Mouse (Mus musculus): ENCODE measurements at regions not wholly inside any gene's neighbourhood (a gene's known extent, or its start where the extent isn't known, plus 50 kb on each side); places are given as distances from the start of the nearest gene placed in this dataset.

GRCm38 (mm10) chr14:72371702-72372277 is 119.8 kb downstream of the Gm9195 start:
- DNase-seq (ENCODE audit: low spot score in 2 of 2) = peak; percentile 49 to 89

- no peak for DNase-seq (ENCODE audit: low spot score in 2 of 2)
Observed at GRCm38 (mm10) chr14:72360829-72361520, 130.7 kb downstream of the Gm9195 start.

GRCm38 (mm10) chr14:72360181-72360580 is 131.5 kb downstream of the Gm9195 start:
- DNase-seq (ENCODE audit: low spot score in 2 of 2) = no peak

- DNase-seq (ENCODE audit: low spot score in 2 of 2) = peak in 1 of 2 experiments; percentile 19
Observed at GRCm38 (mm10) chr14:72357915-72358314, 133.7 kb downstream of the Gm9195 start.

GRCm38 (mm10) chr14:72342181-72342580 is 149.5 kb downstream of the Gm9195 start:
- no peak for DNase-seq (ENCODE audit: low spot score in 2 of 2)

- no peak for DNase-seq (ENCODE audit: low spot score in 2 of 2)
Observed at GRCm38 (mm10) chr14:72341590-72342154, 150.0 kb downstream of the Gm9195 start.

GRCm38 (mm10) chr14:72338046-72338445 is 153.6 kb downstream of the Gm9195 start:
- no peak for DNase-seq (ENCODE audit: low spot score in 2 of 2)

- peak in 1 of 2 experiments; percentile 12 for DNase-seq (ENCODE audit: low spot score in 2 of 2)
Observed at GRCm38 (mm10) chr14:72303856-72304255, 187.8 kb downstream of the Gm9195 start.

GRCm38 (mm10) chr14:72300026-72300425 is 191.6 kb downstream of the Gm9195 start:
- peak in 1 of 2 experiments; percentile 47 for DNase-seq (ENCODE audit: low spot score in 2 of 2)

GRCm38 (mm10) chr14:72294631-72295030 is 197.0 kb downstream of the Gm9195 start:
- no peak for DNase-seq (ENCODE audit: low spot score in 2 of 2)

GRCm38 (mm10) chr14:72293677-72294387 is 197.8 kb downstream of the Gm9195 start:
- no peak for DNase-seq (ENCODE audit: low spot score in 2 of 2)

GRCm38 (mm10) chr14:72292656-72293299 is 198.9 kb downstream of the Gm9195 start:
- no peak for DNase-seq (ENCODE audit: low spot score in 2 of 2)

- no peak for DNase-seq (ENCODE audit: low spot score in 2 of 2)
Observed at GRCm38 (mm10) chr14:72277309-72277708, 214.3 kb downstream of the Gm9195 start.

- DNase-seq (ENCODE audit: low spot score in 2 of 2) = no peak
Observed at GRCm38 (mm10) chr14:72259255-72259654, 232.4 kb downstream of the Gm9195 start.

GRCm38 (mm10) chr14:72241872-72242271 is 249.8 kb downstream of the Gm9195 start:
- no peak for DNase-seq (ENCODE audit: low spot score in 2 of 2)

GRCm38 (mm10) chr14:72240272-72240671 is 251.4 kb downstream of the Gm9195 start:
- no peak for DNase-seq (ENCODE audit: low spot score in 2 of 2)

- DNase-seq (ENCODE audit: low spot score in 2 of 2) = no peak
Observed at GRCm38 (mm10) chr14:72238344-72238743, 253.3 kb downstream of the Gm9195 start.

- DNase-seq (ENCODE audit: low spot score in 2 of 2) = peak; percentile 17 to 23
Observed at GRCm38 (mm10) chr14:72234234-72235075, 257.2 kb downstream of the Gm9195 start.

GRCm38 (mm10) chr14:72227853-72228252 is 263.8 kb downstream of the Gm9195 start:
- DNase-seq (ENCODE audit: low spot score in 2 of 2) = no peak

GRCm38 (mm10) chr14:72227441-72227840 is 264.2 kb downstream of the Gm9195 start:
- no peak for DNase-seq (ENCODE audit: low spot score in 2 of 2)

- DNase-seq (ENCODE audit: low spot score in 2 of 2) = no peak
Observed at GRCm38 (mm10) chr14:72226946-72227345, 264.7 kb downstream of the Gm9195 start.
